Mouse (Mus musculus): Measurements from ENCODE around the gene Arhgef10l.

The Arhgef10l gene

DNA sequence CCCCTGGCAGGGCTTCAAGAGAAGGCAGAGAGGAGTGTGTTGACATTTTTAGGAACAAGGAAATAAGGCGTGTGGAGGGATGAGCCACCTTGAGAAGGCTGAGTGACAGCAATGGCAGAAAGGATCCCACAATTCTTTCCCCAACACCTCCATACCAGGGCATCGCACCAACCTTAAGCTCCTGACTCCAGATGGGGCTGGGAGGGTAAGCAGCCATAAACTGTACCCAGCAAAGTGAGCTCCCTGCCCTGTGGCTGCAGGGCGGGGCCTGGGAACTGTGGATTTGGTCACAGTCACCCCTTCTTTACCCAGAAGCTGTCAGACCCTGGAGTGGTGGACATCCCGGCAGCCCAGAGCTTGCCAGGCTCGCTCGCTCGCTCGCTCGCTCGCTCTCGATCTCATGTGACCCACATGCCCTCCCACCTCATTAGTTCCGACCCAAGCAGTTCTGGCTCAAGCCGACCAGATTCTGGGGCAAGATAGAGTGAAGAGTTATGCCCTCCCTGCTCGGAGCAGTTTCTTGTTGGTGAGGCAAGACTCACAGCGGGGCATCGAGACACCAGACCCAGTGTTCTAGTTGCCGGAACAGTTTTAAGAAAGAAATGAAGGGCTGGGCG, 4.3 kb downstream of the Arhgef10l start:
- DNase-seq (ENCODE audit: low read depth in 2 of 2, low spot score in 2 of 2): no peak

GRCm38 (mm10) chr4:140657681-140658575, 7.9 kb downstream of the Arhgef10l start:
- DNase-seq (ENCODE audit: low read depth in 2 of 2, low spot score in 2 of 2): no peak

DNA sequence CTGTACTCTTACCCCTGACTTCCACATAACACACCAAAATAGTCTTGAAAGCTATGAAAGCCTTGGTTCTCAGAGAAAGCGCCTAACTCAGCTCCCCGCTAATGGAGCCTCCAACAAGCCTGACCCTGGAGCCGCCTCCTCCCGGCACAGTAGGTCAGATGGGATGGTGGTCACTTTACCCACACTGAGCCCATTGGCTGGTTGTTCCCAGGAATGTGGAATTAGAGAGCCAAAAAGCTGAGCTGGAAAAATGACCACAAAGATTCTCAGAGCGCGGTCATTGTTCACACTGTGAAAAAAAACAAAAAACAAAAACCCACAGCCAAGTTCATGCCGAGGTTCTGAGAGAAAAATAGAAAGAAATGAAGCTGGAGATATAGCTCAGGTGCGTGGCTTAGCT, 9.3 kb downstream of the Arhgef10l start:
- DNase-seq (ENCODE audit: low read depth in 2 of 2, low spot score in 2 of 2): no peak

DNA sequence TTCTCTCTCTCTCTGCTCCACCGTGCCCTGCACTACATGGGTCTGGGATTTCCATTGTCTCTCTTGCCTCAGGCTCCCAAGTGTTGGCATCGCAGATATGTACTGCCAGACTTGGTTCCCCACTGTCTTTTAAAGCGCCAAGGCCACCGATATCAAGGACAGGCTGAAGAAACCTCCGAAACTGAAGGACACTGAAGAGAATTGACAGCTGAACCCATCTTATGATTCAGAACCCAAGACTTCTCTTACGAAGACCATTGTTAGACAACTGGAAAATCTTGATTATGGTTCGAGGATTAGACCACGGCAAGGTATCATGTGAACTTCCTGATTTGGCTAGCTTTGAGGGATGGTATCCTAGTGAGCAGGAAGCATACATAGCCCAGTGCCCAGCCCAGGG, 11.0 kb downstream of the Arhgef10l start:
- no peak for DNase-seq (ENCODE audit: low read depth in 2 of 2, low spot score in 2 of 2)

- no peak for DNase-seq (ENCODE audit: low read depth in 2 of 2, low spot score in 2 of 2)
These were observed 11.8 kb downstream of the Arhgef10l start for GRCm38 (mm10) chr4:140653835-140654583.

DNA sequence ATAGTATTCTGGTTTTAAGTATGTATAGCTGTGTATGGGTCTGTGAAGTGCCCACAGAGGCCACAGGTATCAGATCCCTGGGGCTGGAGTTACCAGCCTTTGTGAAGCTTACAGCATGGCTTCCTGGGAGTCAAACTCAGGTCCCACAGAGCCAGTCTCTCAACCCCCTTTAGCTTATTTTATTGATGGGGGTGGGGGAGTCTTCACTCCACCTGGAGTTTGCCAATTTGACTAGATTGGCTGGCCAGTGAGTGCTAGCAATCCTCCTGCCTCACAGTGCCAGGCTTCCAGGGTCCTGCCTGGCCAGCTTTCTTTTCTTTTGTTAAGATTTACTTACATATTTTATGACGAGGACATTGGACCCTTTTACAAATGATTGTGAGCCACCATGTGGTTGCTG, 16.1 kb downstream of the Arhgef10l start:
- no peak for DNase-seq (ENCODE audit: low read depth in 2 of 2, low spot score in 2 of 2)

DNA sequence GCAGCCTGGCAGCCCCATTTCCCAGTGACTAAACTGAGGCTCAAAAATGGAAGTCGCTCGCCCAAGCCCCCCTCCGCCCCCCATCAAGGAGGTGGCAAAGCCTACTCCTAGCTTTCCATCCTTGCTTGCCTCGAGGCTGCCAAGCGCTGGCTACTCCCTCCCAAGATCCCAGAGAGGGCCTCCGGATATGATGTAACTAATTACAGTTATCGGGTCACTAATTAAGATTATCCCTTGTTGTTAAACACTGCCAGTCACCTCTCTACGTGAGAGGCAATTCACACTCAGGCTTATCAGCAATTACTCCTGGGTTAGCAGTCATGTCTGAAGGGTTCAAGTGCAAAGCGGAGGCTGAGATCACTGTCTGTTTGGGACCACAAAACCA, 16.6 kb downstream of the Arhgef10l start:
- DNase-seq (ENCODE audit: low read depth in 2 of 2, low spot score in 2 of 2): no peak

- no peak for DNase-seq (ENCODE audit: low read depth in 2 of 2, low spot score in 2 of 2)
These were observed 17.2 kb downstream of the Arhgef10l start for GRCm38 (mm10) chr4:140648443-140649206.

DNA sequence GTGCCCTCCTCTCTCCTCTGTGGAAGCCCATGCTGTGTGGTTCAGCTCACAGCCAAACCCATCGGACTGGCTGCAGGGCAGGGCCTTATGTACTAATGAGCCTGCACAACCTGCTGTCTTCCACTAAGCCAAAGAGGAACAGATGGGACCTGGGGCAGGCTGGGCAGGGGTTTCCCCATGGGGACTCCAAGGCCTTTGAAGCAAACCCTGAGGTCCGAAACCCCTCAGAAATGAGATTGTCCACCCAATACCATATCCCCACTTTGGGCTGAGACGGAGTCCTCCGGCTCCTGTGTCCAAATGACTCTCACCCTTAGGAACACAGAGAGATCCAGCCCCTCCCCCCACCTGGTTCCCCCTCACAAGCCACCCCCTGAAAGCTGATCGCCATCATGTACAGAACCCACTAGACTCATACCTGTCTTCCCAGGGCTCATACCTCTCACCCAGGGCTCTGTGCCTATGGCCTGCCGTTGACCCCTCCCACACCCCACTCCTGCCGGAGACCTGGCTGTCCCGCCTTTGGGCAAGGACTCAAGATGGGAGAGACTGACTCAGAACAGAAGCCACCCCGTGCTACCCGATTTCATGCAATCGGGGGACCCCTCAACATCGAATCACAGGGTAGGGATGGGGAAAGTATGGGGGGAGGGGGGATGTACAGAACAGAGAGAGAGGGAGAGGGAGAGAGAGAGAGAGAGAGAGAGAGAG, 17.9 kb downstream of the Arhgef10l start:
- no peak for DNase-seq (ENCODE audit: low read depth in 2 of 2, low spot score in 2 of 2)

DNA sequence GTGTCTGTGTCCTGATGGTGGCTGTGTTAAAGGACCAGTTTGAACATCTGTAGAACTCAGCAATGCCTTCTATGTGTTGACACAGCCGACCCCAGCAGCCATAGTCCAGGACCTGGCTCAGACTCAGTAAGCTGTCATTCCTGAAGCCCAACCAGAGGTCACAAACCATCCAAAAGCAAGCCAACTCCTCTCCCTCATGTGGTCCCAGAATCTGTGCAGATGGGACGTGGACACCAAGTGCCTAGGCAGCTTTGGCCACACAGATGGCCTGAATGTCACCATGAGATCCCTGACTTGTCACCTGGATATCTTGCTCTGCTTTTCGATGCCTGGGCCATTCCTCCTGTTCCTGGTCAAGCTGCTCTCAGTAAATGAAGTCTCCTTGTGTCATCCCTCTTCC, 20.2 kb downstream of the Arhgef10l start:
- DNase-seq (ENCODE audit: low read depth in 2 of 2, low spot score in 2 of 2): no peak

- no peak for DNase-seq (ENCODE audit: low read depth in 2 of 2, low spot score in 2 of 2)
These were observed 21.1 kb downstream of the Arhgef10l start for GRCm38 (mm10) chr4:140644701-140645100.

- DNase-seq (ENCODE audit: low read depth in 2 of 2, low spot score in 2 of 2): no peak
These were observed 21.5 kb downstream of the Arhgef10l start for GRCm38 (mm10) chr4:140644276-140644675.

DNA sequence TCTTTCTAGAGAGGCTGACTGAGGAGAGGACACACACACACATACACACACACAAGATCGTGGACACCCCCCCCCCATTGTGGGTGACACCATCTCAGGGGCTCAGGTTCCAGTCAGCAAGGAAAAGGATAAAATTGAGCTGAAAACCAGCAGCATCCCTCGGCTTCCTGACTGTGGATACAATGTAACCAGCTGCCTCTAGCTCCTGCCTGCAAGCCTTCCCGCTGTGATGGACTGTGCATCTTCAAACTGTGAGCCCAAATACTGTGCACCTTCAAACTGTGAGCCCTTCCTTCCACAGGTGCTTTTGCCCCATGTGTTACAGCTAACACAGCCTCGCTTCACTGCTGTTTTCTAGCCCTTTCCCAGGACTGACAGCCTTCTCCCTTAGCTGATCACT, 23.4 kb downstream of the Arhgef10l start:
- DNase-seq (ENCODE audit: low read depth in 2 of 2, low spot score in 2 of 2): no peak

- DNase-seq (ENCODE audit: low read depth in 2 of 2, low spot score in 2 of 2): no peak
These were observed 24.3 kb downstream of the Arhgef10l start for GRCm38 (mm10) chr4:140641414-140641918.

DNA sequence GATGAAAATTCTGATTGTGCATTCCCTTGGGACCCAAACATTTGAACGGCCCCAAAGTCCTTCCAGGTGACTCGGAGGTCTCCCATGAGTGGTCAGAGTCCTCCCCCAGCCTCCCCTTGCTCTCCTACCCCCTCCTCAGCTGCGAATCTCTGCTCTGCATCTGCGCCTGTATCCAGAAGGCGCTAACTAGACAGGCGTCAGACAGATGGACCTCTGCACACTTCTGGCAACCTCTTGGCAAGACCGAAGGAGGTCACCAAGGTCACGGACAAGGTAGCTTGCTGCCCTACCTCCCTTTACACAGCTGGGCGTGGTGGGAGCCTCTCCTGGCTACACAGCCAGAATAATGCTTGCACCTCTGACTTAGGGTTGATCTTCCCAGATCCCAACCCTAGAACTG, 25.1 kb downstream of the Arhgef10l start:
- no peak for DNase-seq (ENCODE audit: low read depth in 2 of 2, low spot score in 2 of 2)

DNA sequence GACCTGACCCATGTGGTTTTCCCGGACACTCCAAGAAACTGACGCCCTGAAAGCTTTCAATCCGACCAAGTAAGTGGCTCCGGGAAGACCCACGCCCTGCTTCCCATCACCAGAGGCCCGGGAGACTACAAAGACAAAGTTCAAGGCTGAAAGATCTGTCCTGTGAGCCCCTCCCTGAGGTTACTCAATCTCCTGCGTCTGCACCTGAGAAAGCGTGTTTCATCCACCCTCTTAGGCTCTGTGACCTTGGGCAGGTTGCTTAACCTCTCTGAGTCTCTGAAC, 25.6 kb downstream of the Arhgef10l start:
- no peak for DNase-seq (ENCODE audit: low read depth in 2 of 2, low spot score in 2 of 2)

DNA sequence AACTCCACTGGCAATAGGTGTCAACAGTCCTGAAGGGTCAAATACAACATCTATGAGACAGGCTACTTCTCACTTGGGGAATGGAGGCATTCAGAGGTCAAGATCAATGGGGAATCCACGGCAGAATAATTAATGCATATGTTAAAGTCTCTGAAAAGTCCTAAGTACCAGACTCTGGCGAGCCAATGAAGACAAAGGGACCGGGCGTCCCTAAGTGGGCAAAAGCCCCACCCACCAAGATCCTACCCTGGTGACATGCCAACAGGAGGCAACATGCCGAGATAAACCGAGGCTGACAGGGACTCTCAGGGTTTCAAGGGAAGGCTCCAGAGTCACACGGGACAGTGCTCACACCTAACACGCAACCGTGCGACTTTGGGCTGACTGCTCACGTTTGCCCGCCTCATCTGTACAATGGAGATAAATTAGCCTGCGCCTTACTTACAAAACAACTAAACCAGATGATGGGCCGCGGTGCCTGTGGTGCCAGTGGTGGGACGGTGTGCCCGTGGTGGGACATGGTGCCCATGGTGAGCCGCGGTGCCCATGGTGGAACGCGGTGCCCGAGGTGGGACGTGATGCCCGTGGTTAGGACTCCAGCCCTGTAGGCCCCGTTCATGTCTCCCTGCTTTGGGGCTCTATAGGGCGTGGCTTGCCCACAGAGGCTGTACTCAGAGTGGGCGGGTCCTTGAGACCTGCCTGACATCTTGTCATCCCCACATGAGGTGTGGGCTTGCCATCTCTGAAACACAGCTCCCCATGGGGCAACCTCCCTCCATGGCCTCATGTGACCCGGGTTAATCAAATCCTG, 26.2 kb downstream of the Arhgef10l start:
- DNase-seq (ENCODE audit: low read depth in 2 of 2, low spot score in 2 of 2): no peak

GRCm38 (mm10) chr4:140638591-140638990, 27.2 kb downstream of the Arhgef10l start:
- no peak for DNase-seq (ENCODE audit: low read depth in 2 of 2, low spot score in 2 of 2)

GRCm38 (mm10) chr4:140637269-140637668, 28.5 kb downstream of the Arhgef10l start:
- no peak for DNase-seq (ENCODE audit: low read depth in 2 of 2, low spot score in 2 of 2)
